In the genomic region with DNA sequence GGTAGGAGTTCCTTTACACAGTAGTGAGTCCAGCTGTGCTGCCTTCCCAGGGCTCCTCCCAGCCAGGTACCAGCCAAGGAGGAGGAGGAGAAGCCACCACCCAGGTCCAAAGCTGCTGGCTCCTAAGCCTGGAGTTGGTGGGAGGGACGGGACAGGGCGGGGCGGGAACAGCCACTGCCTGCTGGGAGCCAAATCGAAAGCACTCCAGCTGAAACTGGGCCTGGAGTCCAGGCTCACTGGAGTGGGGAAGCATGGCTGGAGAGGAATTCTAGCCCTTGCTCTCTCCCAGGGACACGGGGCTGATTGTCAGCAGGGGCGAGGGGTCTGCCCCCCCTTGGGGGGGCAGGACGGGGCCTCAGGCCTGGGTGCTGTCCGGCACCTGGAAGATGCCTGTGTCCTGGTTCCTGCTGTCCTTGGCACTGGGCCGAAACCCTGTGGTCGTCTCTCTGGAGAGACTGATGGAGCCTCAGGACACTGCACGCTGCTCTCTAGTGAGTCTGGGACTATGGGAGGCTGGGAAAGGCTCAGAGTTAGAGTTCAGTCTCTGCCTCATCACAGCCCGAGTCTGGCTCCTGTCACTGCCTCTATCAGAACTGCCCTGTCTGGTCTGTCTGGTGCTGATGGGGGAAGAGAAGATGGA, we compare ENCODE assay signal across 8 mouse cellular contexts. TPM values are rescaled to one million over a fixed set of nuclear protein-coding genes. Genes with fewer than 3 reads are reported as not detected.
DNase-seq lines count a peak whose midpoint lies in the region; ATAC-seq and TF ChIP-seq lines count a peak whose summit lies in the region.

A gene (plus strand): TSS at position 131 of the 640 bp plus-strand sequence.

- ATAC-seq in forebrain, embryonic 16.5 days, result no peak
- ATAC-seq in hindbrain, embryonic 11.5 days (ENCODE audit: low FRiP score), result no peak
- ATAC-seq in limb, embryonic 13.5 days (ENCODE audit: low FRiP score, low read depth), result no peak
- ATAC-seq in megakaryocyte-erythroid progenitor cell, adult 5-6 weeks (replicated peaks; ENCODE audit: low FRiP score, low TSS enrichment, poor library complexity, severe bottlenecking), result no peak

- H3K27ac ChIP-seq in spleen, adult 2 months (ENCODE audit: insufficient read depth, low read length), result no peak within 1 kb of the TSS
- H3K27ac ChIP-seq in forebrain, embryonic 16.5 days (ENCODE audit: low read length), result no peak within 1 kb of the TSS
- H3K27ac ChIP-seq in hindbrain, embryonic 11.5 days (ENCODE audit: low read depth, low read length), result peak within 1 kb of the TSS; percentile 9; the same call in 1 of the 2 replicates
- H3K27ac ChIP-seq in limb, embryonic 13.5 days, result no peak within 1 kb of the TSS

- no peaks in the 10 kb centered on the region for H3K9me3 ChIP-seq in forebrain, embryonic 16.5 days (ENCODE audit: control insufficient read depth, low read length)
- no peaks in the 10 kb centered on the region for H3K9me3 ChIP-seq in hindbrain, embryonic 11.5 days (ENCODE audit: control insufficient read depth, low read length)
- no peaks in the 10 kb centered on the region for H3K9me3 ChIP-seq in limb, embryonic 13.5 days

- no peak for TF ChIP-seq CTCF in spleen, adult 2 months (IDR thresholded peaks at IDR 0.05; ENCODE audit: extremely low read depth, insufficient read depth, insufficient read length, insufficient replicate concordance)

- no peaks in the 10 kb centered on the region for H3K27me3 ChIP-seq in spleen, adult 2 months (ENCODE audit: control insufficient read depth, insufficient read depth, low read length)
- peaks cover 8% of the 10 kb centered on the region; the same call in 1 of the 2 replicates for H3K27me3 ChIP-seq in forebrain, embryonic 16.5 days (replicated peaks; ENCODE audit: control insufficient read depth, insufficient read depth, low read length)
- peaks cover 19% of the 10 kb centered on the region for H3K27me3 ChIP-seq in hindbrain, embryonic 11.5 days (ENCODE audit: control insufficient read depth, insufficient read depth, low read length)
- H3K27me3 ChIP-seq in limb, embryonic 13.5 days, result peaks cover 46% of the 10 kb centered on the region

- H3K4me3 ChIP-seq in spleen, adult 2 months (ENCODE audit: extremely low read depth, insufficient read depth, insufficient read length), result peak within 1 kb of the TSS; percentile 19; the same call in 1 of the 2 replicates
- no peak within 1 kb of the TSS for H3K4me3 ChIP-seq in forebrain, embryonic 16.5 days (replicated peaks; ENCODE audit: low read length)
- H3K4me3 ChIP-seq in hindbrain, embryonic 11.5 days (ENCODE audit: low read depth, low read length), result no peak within 1 kb of the TSS
- H3K4me3 ChIP-seq in limb, embryonic 13.5 days, result peak within 1 kb of the TSS; percentile 26

- peaks cover 4% of the 10 kb centered on the region; the same call in 1 of the 2 replicates for H3K4me1 ChIP-seq in spleen, adult 2 months (ENCODE audit: control insufficient read depth, insufficient read depth, insufficient read length)
- peaks cover 8% of the 10 kb centered on the region for H3K4me1 ChIP-seq in forebrain, embryonic 16.5 days (replicated peaks; ENCODE audit: control insufficient read depth, insufficient read depth, low read length)
- no peaks in the 10 kb centered on the region for H3K4me1 ChIP-seq in hindbrain, embryonic 11.5 days (replicated peaks; ENCODE audit: control insufficient read depth, insufficient read depth, low read length)
- peaks cover 30% of the 10 kb centered on the region for H3K4me1 ChIP-seq in limb, embryonic 13.5 days

- no peak for TF ChIP-seq POLR2A in spleen, adult 2 months (IDR thresholded peaks at IDR 0.05; ENCODE audit: low read depth, low read length)

- DNase-seq in spleen, adult 2 months (ENCODE audit: low read depth in 1 of 2, low spot score in 2 of 2), result no peak
- no peak for DNase-seq in spleen, adult 12 weeks (ENCODE audit: low spot score)
- peak; percentile 16 for DNase-seq in hindbrain, embryonic 11.5 days (ENCODE audit: low spot score)
- peak; percentile 58 for DNase-seq in ovary, postnatal 14 days (ENCODE audit: low spot score)
- DNase-seq in thymus, postnatal 25 days, result no peak

- 0 out of 2 replicates have a peak within 1 kb of the TSS, but pooled peaks have one; percentile 7 for H3K9ac ChIP-seq in forebrain, embryonic 16.5 days (replicated peaks; ENCODE audit: low read depth, low read length)
- H3K9ac ChIP-seq in hindbrain, embryonic 11.5 days (ENCODE audit: low read depth, low read length), result no peak within 1 kb of the TSS
- H3K9ac ChIP-seq in limb, embryonic 13.5 days, result peak within 1 kb of the TSS; percentile 55

- WGBS in spleen, adult 2 months, result 82% methylated on average over 12 of the region's 12 CpGs
- WGBS in forebrain, embryonic 16.5 days, result 23% methylated on average over 12 of the region's 12 CpGs
- 22% methylated on average over 11 of the region's 12 CpGs for WGBS in hindbrain, embryonic 11.5 days
- 20% methylated on average over 12 of the region's 12 CpGs for WGBS in limb, embryonic 13.5 days

- no peaks in the 10 kb centered on the region for H3K36me3 ChIP-seq in spleen, adult 2 months (ENCODE audit: control insufficient read depth, insufficient read depth, low read length)
- H3K36me3 ChIP-seq in forebrain, embryonic 16.5 days (ENCODE audit: control insufficient read depth, insufficient read depth), result no peaks in the 10 kb centered on the region
- no peaks in the 10 kb centered on the region for H3K36me3 ChIP-seq in hindbrain, embryonic 11.5 days (ENCODE audit: control insufficient read depth, insufficient read depth, low read length)
- H3K36me3 ChIP-seq in limb, embryonic 13.5 days, result no peaks in the 10 kb centered on the region

- H3K4me2 ChIP-seq in forebrain, embryonic 16.5 days (ENCODE audit: low read length), result no peak within 1 kb of the TSS
- H3K4me2 ChIP-seq in hindbrain, embryonic 11.5 days (replicated peaks; ENCODE audit: low read depth, low read length), result no peak within 1 kb of the TSS
- peak within 1 kb of the TSS; percentile 52 for H3K4me2 ChIP-seq in limb, embryonic 13.5 days (replicated peaks)

RNA-seq across cellular contexts. Expression of the gene that starts here (rescaled TPM):
- 10.9 and 12.4 TPM in 2 replicates for polyA plus RNA-seq in spleen, adult 2 months (2012; rRNA removed)
- 2.4 and 3.5 TPM in 2 replicates for polyA plus RNA-seq in forebrain, embryonic 16.5 days (2015; fragmentation: Nextera tagmentation; extraction: Ambion mirVana)
- 2.7 and 3.2 TPM in 2 replicates for polyA plus RNA-seq in hindbrain, embryonic 11.5 days (2014; fragmentation: Nextera tagmentation; extraction: Ambion mirVana)
- polyA plus RNA-seq in limb, embryonic 13.5 days (2015; fragmentation: Nextera tagmentation; extraction: Ambion mirVana), result 9.9 and 10.5 TPM in 2 replicates
- total RNA-seq in megakaryocyte-erythroid progenitor cell, adult 5-6 weeks (2014; fragmentation: Nextera tagmentation), result not detected in 2 replicates
- not detected in 2 replicates for total RNA-seq in megakaryocyte-erythroid progenitor cell, adult 5-6 weeks (2017)

Comparison
In these comparisons a context has a peak if more than half of its experiments do, and no peak if none do; other contexts are left out.
1. DNase-seq: peak in hindbrain, embryonic 11.5 days (single experiment) and ovary, postnatal 14 days (single experiment); none in spleen, adult 2 months (0 of 2), spleen, adult 12 weeks (single experiment) and thymus, postnatal 25 days (single experiment).
2. H3K4me3 ChIP-seq: peak in spleen, adult 2 months (single experiment) and limb, embryonic 13.5 days (single experiment); none in forebrain, embryonic 16.5 days (single experiment) and hindbrain, embryonic 11.5 days (single experiment).